Mouse (Mus musculus) intestine, embryonic 16.5 days (tissue): ENCODE measurements at regions not wholly inside any gene's neighbourhood (a gene's known extent, or its start where the extent isn't known, plus 50 kb on each side); places are given as distances from the start of the nearest gene placed in this dataset.

Experiments
- ATAC-seq: fragments of 200-750 bp; cut with Nextera tagmentation; 2 replicates; pipeline ENCODE4 v1.8.0; 2017; ENCODE audit warnings: moderate TSS enrichment, moderate library complexity
- H3K27ac ChIP-seq: fragments of 300-500 bp; sonication (generic); 2 replicates; pipeline ENCODE4 v1.5.1; 2014; ENCODE audit warnings: mild to moderate bottlenecking, low read length
- H3K27me3 ChIP-seq: fragments of 300-500 bp; sonication (generic); replicated peaks from 2 replicates; pipeline ENCODE4 v1.6.1; 2014; ENCODE audit warnings: low read length, control low read depth, mixed read lengths; ENCODE audit not compliant: control insufficient read depth, insufficient read depth
- H3K36me3 ChIP-seq: fragments of 300-500 bp; sonication (generic); 2 replicates; pipeline ENCODE4 v1.6.1; 2014; ENCODE audit warnings: low read length, control low read depth; ENCODE audit not compliant: control insufficient read depth, insufficient read depth
- H3K4me1 ChIP-seq: fragments of 300-500 bp; sonication (generic); 2 replicates; pipeline ENCODE4 v1.6.1; 2014; ENCODE audit warnings: low read length, control low read depth, mixed read lengths; ENCODE audit not compliant: control insufficient read depth, insufficient read depth
- H3K4me2 ChIP-seq: fragments of 300-500 bp; sonication (generic); 2 replicates; pipeline ENCODE4 v1.6.1; 2014; ENCODE audit warnings: low read depth, low read length, control low read depth
- H3K4me3 ChIP-seq: fragments of 300-500 bp; sonication (generic); 2 replicates; pipeline ENCODE4 v1.5.1; 2014; ENCODE audit warnings: mild to moderate bottlenecking, low read length
- H3K9ac ChIP-seq: fragments of 300-500 bp; sonication (generic); 2 replicates; pipeline ENCODE4 v1.6.1; 2014; ENCODE audit warnings: low read depth, low read length
- H3K9me3 ChIP-seq: fragments of 300-500 bp; sonication (generic); 2 replicates; pipeline ENCODE4 v1.6.1; 2016; ENCODE audit warnings: low read length, control low read depth; ENCODE audit not compliant: control insufficient read depth
- WGBS: fragments of 180-500 bp; shearing (Covaris S2); extraction: QIAGEN DNeasy Blood & Tissue Kit; methylation state at CpG from one replicate; pipeline ENCODE4 v1.1.7; 2014; 5-methylcytosine and 5-hydroxymethylcytosine counted together

- H3K27me3 ChIP-seq = no peaks in the 10 kb centered on the region
- 69% methylated on average over 9 of the region's 9 CpGs for WGBS
- no peaks in the 10 kb centered on the region for H3K4me1 ChIP-seq
- no peaks in the 10 kb centered on the region for H3K9me3 ChIP-seq
- no peak overlapping the region for H3K27ac ChIP-seq
- no peak for ATAC-seq
- no peaks in the 10 kb centered on the region for H3K36me3 ChIP-seq
- H3K4me3 ChIP-seq = no peak overlapping the region
- no peak overlapping the region for H3K9ac ChIP-seq
- no peak overlapping the region for H3K4me2 ChIP-seq
Observed at GRCm38 (mm10) chr1:159148498-159149187, 83.5 kb upstream of the Cop1 start.

DNA sequence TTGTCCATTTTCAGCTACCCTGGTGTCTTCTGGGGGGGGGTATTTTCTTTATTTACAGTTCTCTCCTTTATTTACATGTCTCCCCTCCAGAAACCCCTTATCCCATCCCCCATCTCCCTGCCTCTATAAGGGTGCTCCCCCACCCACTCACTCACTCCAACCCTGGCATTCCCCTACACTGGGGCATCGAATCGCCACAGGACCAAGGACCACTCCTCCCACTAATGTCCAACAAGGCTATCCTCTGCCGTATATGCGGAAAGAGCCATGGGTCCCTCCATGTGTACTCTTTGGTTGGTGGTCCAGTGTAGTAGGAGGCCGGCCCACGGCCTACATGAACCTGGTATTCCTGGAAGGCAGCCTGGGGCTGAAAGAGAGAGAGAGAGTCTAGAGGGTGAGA lies 82.9 kb upstream of the Cop1 start:
- H3K27me3 ChIP-seq = no peaks in the 10 kb centered on the region
- no peak overlapping the region for H3K4me2 ChIP-seq
- no peak overlapping the region for H3K9ac ChIP-seq
- no peaks in the 10 kb centered on the region for H3K4me1 ChIP-seq
- H3K9me3 ChIP-seq = no peaks in the 10 kb centered on the region
- no peak for ATAC-seq
- WGBS = 87% methylated on average over 6 of the region's 6 CpGs
- H3K27ac ChIP-seq = no peak overlapping the region
- no peak overlapping the region for H3K4me3 ChIP-seq
- no peaks in the 10 kb centered on the region for H3K36me3 ChIP-seq

GRCm38 (mm10) chr1:159149721-159150120 lies 82.4 kb upstream of the Cop1 start:
- Histone ChIP-seq H3K9ac (no peak overlapping the region), H3K27ac (no peak overlapping the region), H3K9me3 (no peaks in the 10 kb centered on the region), H3K4me2 (no peak overlapping the region), H3K4me3 (no peak overlapping the region), H3K4me1 (no peaks in the 10 kb centered on the region), H3K27me3 (no peaks in the 10 kb centered on the region), H3K36me3 (no peaks in the 10 kb centered on the region)
- ATAC-seq = no peak
- WGBS = 35% methylated on average over 6 of the region's 6 CpGs

DNA sequence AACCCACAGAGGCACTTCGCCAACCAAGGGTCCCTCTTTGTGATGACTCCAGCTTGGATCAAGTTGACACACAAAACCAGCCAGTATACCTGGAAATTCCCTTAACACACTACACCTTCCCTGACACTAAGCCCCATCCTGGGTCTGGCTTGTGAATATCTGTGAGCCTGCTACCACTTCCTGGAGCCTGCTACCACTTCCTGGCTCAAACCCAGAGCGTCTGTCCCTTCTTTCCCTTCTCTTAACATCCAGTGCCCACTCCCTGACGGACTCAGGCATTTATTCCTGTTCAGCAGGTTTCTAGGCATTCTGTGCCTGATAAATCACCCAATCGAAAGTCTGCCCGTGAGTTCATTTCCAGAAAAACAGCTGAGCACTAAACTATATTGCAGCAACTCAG lies 81.8 kb upstream of the Cop1 start:
- Histone ChIP-seq H3K4me2 (no peak overlapping the region), H3K36me3 (no peaks in the 10 kb centered on the region), H3K9me3 (no peaks in the 10 kb centered on the region), H3K4me1 (no peaks in the 10 kb centered on the region), H3K27me3 (no peaks in the 10 kb centered on the region), H3K27ac (no peak overlapping the region), H3K4me3 (no peak overlapping the region), H3K9ac (no peak overlapping the region)
- 58% methylated on average over 5 of the region's 5 CpGs for WGBS
- ATAC-seq = no peak

- no peaks in the 10 kb centered on the region for H3K9me3 ChIP-seq
- ATAC-seq = no peak
- no peak overlapping the region for H3K4me2 ChIP-seq
- H3K9ac ChIP-seq = no peak overlapping the region
- WGBS = 58% methylated on average over 3 of the region's 3 CpGs
- no peak overlapping the region for H3K4me3 ChIP-seq
- no peaks in the 10 kb centered on the region for H3K4me1 ChIP-seq
- H3K27me3 ChIP-seq = no peaks in the 10 kb centered on the region
- H3K36me3 ChIP-seq = no peaks in the 10 kb centered on the region
- no peak overlapping the region for H3K27ac ChIP-seq
Observed at GRCm38 (mm10) chr1:159156428-159156827, 75.7 kb upstream of the Cop1 start.

DNA sequence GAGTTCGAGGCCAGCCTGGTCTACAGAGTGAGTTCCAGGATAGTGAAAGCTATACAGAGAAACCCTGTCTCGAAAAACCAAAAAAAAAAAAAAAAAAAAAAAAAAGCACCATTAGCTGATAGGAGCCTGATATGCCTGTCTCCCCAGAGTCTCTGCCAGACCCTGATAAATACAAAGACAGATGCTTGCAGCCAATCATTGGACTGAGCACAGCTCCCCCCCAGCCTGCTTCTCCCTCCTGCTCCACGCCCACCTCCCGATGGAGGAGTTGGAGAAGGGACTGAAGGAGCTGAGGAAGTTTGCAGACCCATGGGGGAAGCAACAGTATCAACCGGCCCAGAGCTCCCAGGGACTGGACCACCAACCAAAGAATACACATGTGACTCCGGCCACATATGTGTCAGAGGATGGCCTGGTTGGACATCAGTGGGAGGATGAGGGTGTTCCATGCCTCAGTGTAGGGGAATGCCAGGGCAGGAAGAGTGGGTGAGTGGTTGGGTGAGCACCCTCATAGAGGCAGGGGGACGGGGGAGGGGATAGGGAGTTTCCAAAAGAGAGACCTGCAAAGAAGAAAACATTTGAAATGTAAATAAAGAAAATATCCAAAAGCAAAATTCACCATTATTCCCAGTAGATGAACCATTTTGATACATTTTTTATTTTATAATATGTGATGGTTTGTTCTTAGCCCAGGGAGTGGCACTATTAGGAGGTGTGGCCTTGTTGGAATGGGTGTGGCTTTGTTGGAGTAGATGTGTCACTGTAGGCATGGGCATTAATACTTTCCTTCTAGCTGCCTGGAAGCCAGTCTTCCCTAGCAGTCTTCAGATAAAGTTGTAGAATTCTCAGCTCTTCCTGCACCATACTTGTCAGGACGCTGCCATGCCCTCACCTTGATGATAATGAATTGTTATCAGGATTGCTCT lies 71.8 kb upstream of the Cop1 start:
- H3K4me2 ChIP-seq = no peak overlapping the region
- H3K27ac ChIP-seq = no peak overlapping the region
- H3K4me3 ChIP-seq = no peak overlapping the region
- no peaks in the 10 kb centered on the region for H3K36me3 ChIP-seq
- H3K27me3 ChIP-seq = no peaks in the 10 kb centered on the region
- no peaks in the 10 kb centered on the region for H3K9me3 ChIP-seq
- 80% methylated on average over 8 of the region's 8 CpGs for WGBS
- no peak overlapping the region for H3K9ac ChIP-seq
- ATAC-seq = no peak
- no peaks in the 10 kb centered on the region for H3K4me1 ChIP-seq

- Histone ChIP-seq H3K27me3 (no peaks in the 10 kb centered on the region), H3K9ac (no peak overlapping the region), H3K36me3 (no peaks in the 10 kb centered on the region), H3K4me2 (no peak overlapping the region), H3K4me3 (no peak overlapping the region), H3K27ac (peak overlapping the region; percentile 40), H3K4me1 (no peaks in the 10 kb centered on the region), H3K9me3 (no peaks in the 10 kb centered on the region)
- WGBS = 37% methylated on average over 4 of the region's 4 CpGs
- peak; percentile 56; the same call in 1 of the 2 replicates for ATAC-seq
Observed at GRCm38 (mm10) chr1:159163113-159163885, 68.8 kb upstream of the Cop1 start.

DNA sequence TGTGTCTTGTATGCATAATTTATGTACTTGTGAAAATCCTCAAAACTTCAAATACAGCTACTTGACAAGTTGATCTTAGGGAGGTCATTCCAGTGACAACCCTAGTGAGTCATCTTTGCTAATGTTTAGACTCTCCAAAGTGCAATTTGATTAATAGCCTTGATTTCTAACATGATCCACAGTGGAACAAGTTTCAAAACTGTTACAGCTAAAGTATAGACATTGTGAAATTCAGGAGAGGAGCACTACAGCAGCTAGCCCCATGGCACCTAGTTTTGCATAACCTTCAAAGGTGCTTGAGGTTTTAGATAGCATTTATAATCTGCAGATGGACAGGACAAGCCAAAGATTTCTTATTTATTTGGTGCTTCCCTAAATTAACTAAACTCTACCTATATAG lies 50.1 kb upstream of the Cop1 start:
- Histone ChIP-seq H3K9ac (no peak overlapping the region), H3K4me1 (no peaks in the 10 kb centered on the region), H3K27ac (no peak overlapping the region), H3K27me3 (no peaks in the 10 kb centered on the region), H3K9me3 (no peaks in the 10 kb centered on the region), H3K4me2 (no peak overlapping the region), H3K4me3 (no peak overlapping the region), H3K36me3 (no peaks in the 10 kb centered on the region)
- no peak for ATAC-seq
